In genomic region chr5:117433501-117433900, GRCm38 (mm10) we compare ENCODE assay signal across 4 mouse cellular contexts. TPM values are rescaled to one million over a fixed set of nuclear protein-coding genes. Genes with fewer than 3 reads are reported as not detected.
"Had no signal": no experiment of that assay in that cellular context is flagged by ENCODE, and none has a peak within 500 bp of the region (broad histone marks: within the 10 kb centered on the region; RNA-seq: fewer than 3 reads in every experiment).

No protein-coding gene starts in this region.

RNA-seq across cellular contexts. Expression of gene Ksr2, which starts 19.7 kb away (rescaled TPM):
- total RNA-seq: megakaryocyte-erythroid progenitor cell, adult 5-6 weeks; monocyte, adult 5-6 weeks had no signal
- polyA plus RNA-seq: limb, embryonic 10.5 days; liver, embryonic 12.5 days had no signal
